In genomic region chr5:144357881-144358591, GRCm38 (mm10) we compare ENCODE assay signal across 9 mouse cellular contexts. TPM values are rescaled to one million over a fixed set of nuclear protein-coding genes. Genes with fewer than 3 reads are reported as not detected.
A peak's percentile ranks its signal among the peaks of the same experiment; 100 is the strongest.
DNase-seq lines count a peak whose midpoint lies in the region; ATAC-seq lines count a peak whose summit lies in the region.
"Had no signal": no experiment of that assay in that cellular context is flagged by ENCODE, and none has a peak within 500 bp of the region (broad histone marks: within the 10 kb centered on the region; RNA-seq: fewer than 3 reads in every experiment).

TSS of gene Baiap2l1 (minus strand) at chr5:144358112.

- peak within 1 kb of the TSS; percentile 56 for H3K4me3 ChIP-seq in erythroblast, embryonic 14.5 days (replicated peaks)
- H3K4me3 ChIP-seq in heart, embryonic 11.5 days (ENCODE audit: low read depth, low read length): peak within 1 kb of the TSS; percentile 68
- H3K4me3 ChIP-seq in kidney, embryonic 15.5 days (replicated peaks): peak within 1 kb of the TSS; percentile 64

- H3K36me3 ChIP-seq in erythroblast, embryonic 14.5 days (ENCODE audit: control insufficient read depth): no peaks in the 10 kb centered on the region
- no peaks in the 10 kb centered on the region for H3K36me3 ChIP-seq in heart, embryonic 11.5 days (ENCODE audit: control insufficient read depth, insufficient read depth, low read length)
- H3K36me3 ChIP-seq in kidney, embryonic 15.5 days: no peaks in the 10 kb centered on the region

- ATAC-seq in heart, embryonic 11.5 days (replicated peaks; ENCODE audit: insufficient number of reproducible peaks, low FRiP score, low TSS enrichment): peak; percentile 92
- ATAC-seq in kidney, embryonic 15.5 days (replicated peaks; ENCODE audit: low FRiP score): peak; percentile 97
- ATAC-seq in monocyte, adult 5-6 weeks (replicated peaks; ENCODE audit: insufficient number of reproducible peaks, low FRiP score, low TSS enrichment, poor library complexity, severe bottlenecking): peak; percentile 52

- H3K9me3 ChIP-seq in erythroblast, embryonic 14.5 days (ENCODE audit: control insufficient read depth, low read length): peaks cover 7% of the 10 kb centered on the region; the same call in 1 of the 2 replicates
- no peaks in the 10 kb centered on the region for H3K9me3 ChIP-seq in heart, embryonic 11.5 days (replicated peaks; ENCODE audit: control insufficient read depth, low read length)
- no peaks in the 10 kb centered on the region for H3K9me3 ChIP-seq in kidney, embryonic 15.5 days (replicated peaks)

- H3K4me2 ChIP-seq in heart, embryonic 11.5 days: peak within 1 kb of the TSS; percentile 81
- H3K4me2 ChIP-seq in kidney, embryonic 15.5 days: peak within 1 kb of the TSS; percentile 90

- peaks cover 35% of the 10 kb centered on the region for H3K27me3 ChIP-seq in erythroblast, embryonic 14.5 days (ENCODE audit: control insufficient read depth)
- H3K27me3 ChIP-seq in heart, embryonic 11.5 days (ENCODE audit: control insufficient read depth, insufficient read depth, low read length): no peaks in the 10 kb centered on the region
- no peaks in the 10 kb centered on the region for H3K27me3 ChIP-seq in kidney, embryonic 15.5 days

- under 1% methylated on average over 60 of the region's 60 CpGs for WGBS in heart, embryonic 11.5 days (ENCODE audit: insufficient replicate concordance)
- WGBS in kidney, embryonic 15.5 days: under 1% methylated on average over 58 of the region's 60 CpGs

- H3K4me1 ChIP-seq in erythroblast, embryonic 14.5 days (ENCODE audit: control insufficient read depth): peaks cover 11% of the 10 kb centered on the region
- 0 out of 2 replicates have a peak, but pooled peaks cover 2% of the 10 kb centered on the region for H3K4me1 ChIP-seq in heart, embryonic 11.5 days (ENCODE audit: control insufficient read depth, insufficient read depth, low read length)
- H3K4me1 ChIP-seq in kidney, embryonic 15.5 days: peaks cover 44% of the 10 kb centered on the region

- H3K27ac ChIP-seq in heart, embryonic 11.5 days (ENCODE audit: low read depth, low read length): peak within 1 kb of the TSS; percentile 85
- peak within 1 kb of the TSS; percentile 91 for H3K27ac ChIP-seq in kidney, embryonic 15.5 days

- DNase-seq in 3T3-L1 (ENCODE audit: low read depth, low spot score) (peak; percentile 92), liver (peak; percentile 90)
- peak; percentile 36 for DNase-seq in brain, adult 2 months (ENCODE audit: low read depth, low spot score)
- DNase-seq in spleen, postnatal 36 days (ENCODE audit: low spot score in 2 of 2): peak; percentile 79 to 81

- peak within 1 kb of the TSS; percentile 67 for H3K9ac ChIP-seq in heart, embryonic 11.5 days (ENCODE audit: low read depth, low read length)
- H3K9ac ChIP-seq in kidney, embryonic 15.5 days: peak within 1 kb of the TSS; percentile 73

RNA-seq across cellular contexts. Expression of gene Baiap2l1, which starts in this region (rescaled TPM):
- polyA plus RNA-seq in erythroblast, embryonic 14.5 days (2012): not detected in 2 replicates
- polyA plus RNA-seq in heart, embryonic 11.5 days (2014; fragmentation: Nextera tagmentation; extraction: Ambion mirVana): 7.8 and 8.5 TPM in 2 replicates
- 14.8 and 15.2 TPM in 2 replicates for polyA plus RNA-seq in kidney, embryonic 15.5 days (2015; fragmentation: Nextera tagmentation; extraction: Ambion mirVana)
- 0.21 TPM in 1 of 3 replicates, not detected in the others for total RNA-seq in monocyte, adult 5-6 weeks (2017)
- total RNA-seq: MEL had no signal

Comparison
In these comparisons a context has a peak if more than half of its experiments do, and no peak if none do; other contexts are left out.
1. Peak in every context shown above with its lines: DNase-seq, ATAC-seq, H3K4me3 ChIP-seq and H3K27ac ChIP-seq.
2. Peak in ATAC-seq in monocyte, adult 5-6 weeks; RNA of the gene not detected or under 1 TPM.
3. DNase-seq: peak in every context shown above with its lines; median percentile 92 in 3T3-L1; 90 in liver; 80 in spleen, postnatal 36 days; 36 in brain, adult 2 months.